Mouse (Mus musculus) adrenal gland, postnatal 14 days (tissue): ENCODE data around the gene Pald1. TPM values are rescaled to one million over a fixed set of nuclear protein-coding genes. Genes with fewer than 3 reads are reported as not detected.

Experiments
- DNase-seq: peaks from one replicate; pipeline ENCODE4 v3.0.0; 2021; ENCODE audit warnings: mixed read lengths
- total RNA-seq: library from RNA; stranded (reverse); gene quantifications from 2 replicates; pipeline ENCODE4 v1.2.3, GENCODE M21; 2021

The Pald1 gene
- total RNA-seq, 1 experiment from 2014 or later = 41.8 TPM

GRCm38 (mm10) chr10:61331046-61331445 lies 52.3 kb downstream of the Pald1 start:
- DNase-seq = no peak

- no peak for DNase-seq
These were observed 54.4 kb downstream of the Pald1 start for GRCm38 (mm10) chr10:61328927-61329326.

GRCm38 (mm10) chr10:61327545-61327944 lies 55.8 kb downstream of the Pald1 start:
- no peak for DNase-seq

GRCm38 (mm10) chr10:61325782-61326328 lies 57.5 kb downstream of the Pald1 start:
- DNase-seq = no peak

- no peak for DNase-seq
These were observed 58.6 kb downstream of the Pald1 start for GRCm38 (mm10) chr10:61324717-61325116.

DNA sequence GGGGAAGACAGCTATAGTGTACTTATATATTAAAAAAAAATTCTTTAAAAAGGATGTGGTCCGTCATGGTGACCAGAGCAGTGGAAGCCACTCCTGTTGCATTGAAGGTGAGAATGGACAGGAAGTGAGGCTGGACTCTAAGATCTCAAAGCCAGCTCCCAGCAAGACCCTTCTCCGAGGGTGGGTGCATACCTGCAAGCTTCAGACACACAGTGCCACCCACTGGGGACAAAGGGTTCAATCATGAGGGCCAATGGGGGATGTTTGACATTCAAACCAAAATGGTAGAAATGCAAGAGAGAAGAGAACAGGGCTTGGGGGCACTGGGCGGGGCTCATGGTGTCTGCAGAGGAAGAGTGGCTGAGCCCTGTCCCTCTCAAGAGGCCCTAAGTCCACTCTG lies 64.8 kb downstream of the Pald1 start:
- DNase-seq = no peak

DNA sequence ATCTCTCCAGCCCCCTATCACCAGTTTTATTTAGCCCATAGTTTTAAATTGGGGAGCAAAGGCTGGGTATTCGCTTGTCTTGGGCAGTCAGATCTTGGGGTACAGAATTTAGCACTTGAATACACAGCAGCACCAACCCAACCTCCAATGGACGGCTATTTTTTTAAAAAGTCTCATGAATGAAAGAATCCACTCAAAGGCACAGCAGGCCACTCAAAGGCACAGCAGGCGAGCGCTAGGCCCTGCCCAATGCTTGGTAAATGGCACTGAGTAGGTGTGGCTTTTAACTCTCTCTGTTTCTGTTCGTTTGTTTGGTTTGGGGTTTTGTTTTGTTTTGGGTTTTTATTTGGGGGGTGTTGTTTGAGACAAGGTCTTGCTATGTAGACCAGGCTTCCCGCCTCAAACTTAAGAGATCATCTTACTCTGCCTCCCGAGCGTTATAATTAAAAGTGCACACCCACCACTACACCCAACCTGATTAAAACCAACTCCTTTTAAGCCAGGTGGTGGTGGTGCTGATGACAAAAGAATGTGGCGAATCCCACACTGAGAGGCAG lies 67.9 kb downstream of the Pald1 start:
- no peak for DNase-seq

DNA sequence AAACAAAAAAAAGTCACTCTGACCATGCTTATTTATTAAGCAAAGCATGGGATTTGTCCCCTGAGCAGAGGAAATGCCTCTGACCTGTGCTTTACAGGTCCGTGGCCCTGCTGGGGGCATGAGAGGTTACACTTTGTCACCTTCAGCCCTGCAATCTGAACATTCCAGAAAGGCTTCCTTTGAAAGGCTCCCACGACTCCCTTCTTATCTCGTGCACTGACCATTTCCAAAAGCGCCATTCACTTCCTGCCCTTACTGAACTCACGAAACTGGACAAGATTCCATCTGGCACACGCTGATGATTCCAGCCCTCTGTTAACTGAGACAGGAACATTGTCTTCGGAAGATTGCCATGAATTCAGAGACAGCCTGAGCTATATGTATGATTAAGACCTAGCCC lies 69.6 kb downstream of the Pald1 start:
- DNase-seq = no peak

GRCm38 (mm10) chr10:61312754-61313153 lies 70.6 kb downstream of the Pald1 start:
- no peak for DNase-seq

DNA sequence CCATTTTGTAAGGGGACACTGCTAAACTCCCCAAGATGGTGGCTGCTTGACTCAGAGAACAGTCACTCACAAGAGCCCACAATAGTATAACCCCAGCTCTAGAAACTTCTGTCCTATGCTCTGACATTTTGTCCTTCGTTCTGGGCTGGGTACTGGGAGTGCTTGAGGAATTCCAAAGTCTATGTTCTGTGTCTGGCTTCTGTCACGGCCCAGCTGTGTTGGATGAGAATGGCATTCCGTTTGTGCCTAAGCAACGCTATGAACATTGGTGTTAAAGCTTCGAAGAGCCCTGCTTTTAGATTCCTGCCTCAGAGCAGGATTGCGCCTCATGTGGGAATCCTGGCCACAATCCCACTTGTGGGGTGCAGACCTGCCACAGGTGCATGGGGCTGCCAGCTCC lies 71.2 kb downstream of the Pald1 start:
- DNase-seq = no peak

DNA sequence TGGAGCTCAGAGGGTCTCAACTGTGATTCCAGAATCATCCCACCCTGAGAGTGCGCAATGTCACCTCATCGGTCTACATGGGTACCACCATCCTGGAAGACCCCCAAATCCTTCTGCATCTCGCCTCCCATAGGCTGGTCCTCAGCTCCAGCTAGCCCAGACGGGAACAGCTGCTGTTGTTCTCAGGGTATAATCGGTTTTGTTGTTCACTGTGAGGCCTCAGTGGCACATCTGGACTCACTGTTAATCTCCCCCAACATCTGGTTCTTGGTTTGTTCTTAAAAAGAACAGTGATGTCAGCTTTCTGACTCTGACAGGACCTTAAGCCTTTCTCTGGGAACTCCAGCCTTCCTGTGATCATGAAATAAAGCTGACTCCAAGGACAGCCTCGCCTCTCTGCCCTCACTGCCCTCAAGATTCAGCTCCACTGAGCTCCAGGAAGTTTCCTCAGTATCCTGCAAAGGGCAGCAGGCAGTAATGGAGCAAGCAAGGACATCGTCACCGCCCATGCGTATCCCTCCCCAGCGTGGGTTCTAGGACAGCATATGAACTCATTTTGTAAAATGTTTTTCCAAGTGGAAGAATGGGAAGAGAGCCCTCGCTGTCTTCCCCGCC lies 74.5 kb downstream of the Pald1 start:
- no peak for DNase-seq

- DNase-seq = no peak
These were observed 77.3 kb downstream of the Pald1 start for GRCm38 (mm10) chr10:61305928-61306590.

DNA sequence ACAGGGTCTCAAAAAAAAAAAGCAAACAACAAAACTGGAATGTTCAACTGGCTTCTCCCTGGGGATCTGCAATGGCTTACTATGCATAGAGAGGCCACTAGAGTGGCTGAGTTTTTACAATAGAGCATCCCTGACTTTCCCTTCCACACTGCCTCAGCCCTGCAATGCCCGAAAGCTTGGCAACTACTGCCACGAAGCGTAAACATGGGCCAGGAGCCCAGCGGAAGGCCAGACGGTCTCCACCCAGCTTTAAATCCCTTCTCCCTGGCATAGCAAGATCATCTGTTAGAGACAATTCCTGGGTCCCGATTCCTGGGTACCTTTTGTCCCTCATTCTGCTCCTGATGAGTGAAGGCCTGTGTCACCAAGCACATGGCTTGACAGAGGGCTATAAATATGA lies 79.3 kb downstream of the Pald1 start:
- DNase-seq = no peak

DNA sequence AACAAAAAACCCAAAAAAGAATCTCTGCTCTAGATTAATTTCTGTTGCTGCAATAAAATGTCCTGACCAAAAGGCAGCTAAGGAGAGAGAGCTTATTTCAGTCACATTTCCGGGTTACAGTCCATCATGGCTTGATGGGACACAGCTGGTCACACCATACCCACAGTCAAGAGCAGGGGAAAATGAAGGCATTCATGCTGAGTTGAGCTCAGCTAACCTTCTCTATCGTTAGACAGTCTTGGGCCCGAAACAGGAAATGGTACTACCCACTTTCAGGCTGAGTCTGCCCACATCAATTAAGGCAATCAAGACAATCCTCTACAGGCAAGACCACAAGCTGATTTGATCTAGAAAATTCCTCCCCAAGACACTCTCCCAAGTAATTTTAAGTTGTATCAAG lies 82.3 kb downstream of the Pald1 start:
- DNase-seq = no peak

DNA sequence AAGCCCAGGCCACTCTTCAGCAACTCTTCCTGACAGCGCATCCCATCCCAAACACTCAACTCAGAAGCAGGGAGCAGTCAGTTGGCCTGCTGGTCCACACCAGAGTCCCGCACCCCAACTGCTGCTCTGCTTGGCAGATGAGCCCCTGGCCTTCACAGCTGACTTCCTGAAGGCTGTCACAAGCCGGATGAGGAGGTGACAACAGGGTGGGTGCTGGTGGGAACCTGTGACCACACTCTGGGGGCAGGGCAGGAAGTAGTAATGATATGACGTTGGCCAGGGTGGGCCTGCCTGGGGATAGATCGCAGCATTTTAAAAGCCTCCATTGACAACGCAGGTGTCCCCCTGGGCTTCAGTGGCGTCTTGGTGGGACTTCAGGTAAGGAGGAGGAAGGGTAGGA lies 85.9 kb downstream of the Pald1 start, which contains the start of gene Prf1:
TSS of gene Prf1 (plus strand) at position 357 of the 400 bp plus-strand sequence.
- DNase-seq = no peak

GRCm38 (mm10) chr10:61296713-61297445 lies 86.5 kb downstream of the Pald1 start:
- no peak for DNase-seq

DNA sequence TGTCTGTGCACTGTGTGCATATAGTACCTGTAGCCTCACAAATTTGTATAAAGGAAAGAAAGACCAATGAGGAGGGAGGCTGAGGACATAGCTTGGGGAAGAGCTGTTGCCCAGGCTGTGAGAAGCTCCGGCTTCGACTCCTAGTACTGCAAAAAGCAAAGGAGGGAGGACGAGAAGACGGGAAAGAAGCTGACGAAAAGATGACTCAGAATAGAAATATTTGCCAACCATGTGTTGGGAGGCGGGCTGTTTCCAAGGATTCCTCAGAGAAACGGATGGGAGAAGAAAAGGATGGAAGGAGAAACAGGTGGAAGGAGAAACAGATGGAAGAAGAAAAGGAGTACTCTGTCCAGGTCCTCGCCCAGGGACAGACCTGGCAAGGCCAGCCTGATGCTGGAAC lies 89.1 kb downstream of the Pald1 start:
- no peak for DNase-seq

GRCm38 (mm10) chr10:61290479-61290878 lies 92.9 kb downstream of the Pald1 start:
- no peak for DNase-seq

- DNase-seq = no peak
These were observed 93.3 kb downstream of the Pald1 start for GRCm38 (mm10) chr10:61290016-61290415.

DNA sequence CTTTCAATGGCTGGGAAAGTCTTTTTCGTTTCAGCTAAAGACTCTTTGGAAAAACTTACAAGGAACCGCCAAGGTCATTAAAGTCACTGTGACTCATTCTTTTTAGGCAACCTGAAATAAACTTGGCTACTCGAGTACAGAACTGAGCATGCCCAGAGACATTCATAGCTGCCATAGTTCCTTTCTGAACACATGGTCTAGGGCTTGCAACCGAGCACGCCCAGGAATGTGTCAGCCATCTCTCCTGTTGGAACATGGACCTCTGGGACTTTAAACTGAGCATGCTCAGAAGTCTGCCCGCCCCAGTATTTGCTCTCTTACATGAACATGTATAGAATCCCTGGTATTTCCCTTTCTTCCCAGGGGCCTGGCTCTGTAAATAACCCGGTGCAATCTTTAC lies 97.1 kb downstream of the Pald1 start:
- DNase-seq = no peak

DNA sequence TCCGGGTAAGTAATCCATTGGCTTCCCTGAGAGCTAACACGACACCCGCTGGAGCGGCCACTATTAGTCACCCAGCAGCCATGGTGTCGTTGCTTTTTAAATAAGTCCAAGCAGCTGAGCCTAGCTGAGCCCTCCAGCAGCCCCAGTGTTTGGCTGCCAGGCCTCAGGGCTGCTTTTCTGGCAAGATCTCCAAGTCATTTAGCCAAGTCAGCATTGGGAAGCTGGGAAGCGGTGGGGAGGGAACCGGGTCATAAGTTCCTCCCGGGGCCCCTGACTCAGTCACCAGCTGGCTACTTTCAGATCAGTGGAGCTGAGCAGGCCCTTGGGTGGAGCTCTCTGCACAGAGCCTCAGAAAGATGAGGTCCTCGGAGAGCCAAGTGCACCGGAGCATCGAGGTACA lies 98.1 kb downstream of the Pald1 start:
- DNase-seq = peak; percentile 51

DNA sequence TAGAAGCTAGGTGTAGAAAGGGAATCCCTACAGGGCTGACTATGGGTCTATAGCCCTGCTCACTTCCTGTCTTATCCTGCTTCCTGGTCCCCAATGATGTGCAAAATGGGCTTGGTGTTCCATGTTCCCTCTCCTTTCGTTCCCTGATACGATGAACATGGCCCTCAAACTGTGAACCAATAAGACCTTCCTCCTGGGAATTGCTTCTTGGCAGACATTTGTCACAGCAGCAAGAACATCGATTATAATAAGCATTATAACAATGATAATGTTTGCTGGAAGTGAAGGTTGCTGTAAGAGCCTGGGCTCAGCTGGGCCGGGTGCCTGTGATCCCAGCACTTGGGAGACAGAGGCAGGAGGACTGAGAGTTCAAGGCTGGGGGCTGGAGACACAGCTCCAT lies 99.0 kb downstream of the Pald1 start:
- DNase-seq = no peak

DNA sequence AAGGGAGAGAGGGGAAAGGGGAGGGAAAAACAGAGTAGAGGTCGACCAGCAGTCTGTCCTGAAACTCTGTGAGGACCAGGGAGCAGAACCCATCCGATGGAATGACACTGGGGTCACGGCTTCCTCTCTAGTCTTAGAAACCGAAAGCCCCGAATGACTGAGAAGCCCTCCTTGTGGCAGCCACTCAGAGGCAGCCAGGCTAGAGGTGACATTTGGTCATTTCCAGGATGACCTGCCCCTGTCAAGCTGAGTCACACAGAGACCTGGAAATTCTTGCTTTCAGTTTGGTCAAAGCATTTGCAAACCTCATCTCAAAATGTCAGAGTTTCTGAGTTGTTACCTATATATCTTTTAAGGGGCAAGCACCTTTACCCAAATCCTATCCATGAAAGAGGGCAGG lies 102.2 kb downstream of the Pald1 start:
- DNase-seq = no peak
